Mouse (Mus musculus) ES-E14 (cell line): Measurements from ENCODE around the gene E2f2.

Experiments
- MAFK ChIP-seq: IDR thresholded peaks from 2 replicates; pipeline ENCODE4 v1.6.1; 2014; ENCODE audit warnings: mild to moderate bottlenecking, low read depth, low read length, inconsistent platforms; ENCODE audit not compliant: insufficient read depth
- ZNF384 ChIP-seq: IDR thresholded peaks from 2 replicates; pipeline ENCODE4 v1.6.1; 2012; ENCODE audit warnings: low read depth, low read length, inconsistent platforms

DNA sequence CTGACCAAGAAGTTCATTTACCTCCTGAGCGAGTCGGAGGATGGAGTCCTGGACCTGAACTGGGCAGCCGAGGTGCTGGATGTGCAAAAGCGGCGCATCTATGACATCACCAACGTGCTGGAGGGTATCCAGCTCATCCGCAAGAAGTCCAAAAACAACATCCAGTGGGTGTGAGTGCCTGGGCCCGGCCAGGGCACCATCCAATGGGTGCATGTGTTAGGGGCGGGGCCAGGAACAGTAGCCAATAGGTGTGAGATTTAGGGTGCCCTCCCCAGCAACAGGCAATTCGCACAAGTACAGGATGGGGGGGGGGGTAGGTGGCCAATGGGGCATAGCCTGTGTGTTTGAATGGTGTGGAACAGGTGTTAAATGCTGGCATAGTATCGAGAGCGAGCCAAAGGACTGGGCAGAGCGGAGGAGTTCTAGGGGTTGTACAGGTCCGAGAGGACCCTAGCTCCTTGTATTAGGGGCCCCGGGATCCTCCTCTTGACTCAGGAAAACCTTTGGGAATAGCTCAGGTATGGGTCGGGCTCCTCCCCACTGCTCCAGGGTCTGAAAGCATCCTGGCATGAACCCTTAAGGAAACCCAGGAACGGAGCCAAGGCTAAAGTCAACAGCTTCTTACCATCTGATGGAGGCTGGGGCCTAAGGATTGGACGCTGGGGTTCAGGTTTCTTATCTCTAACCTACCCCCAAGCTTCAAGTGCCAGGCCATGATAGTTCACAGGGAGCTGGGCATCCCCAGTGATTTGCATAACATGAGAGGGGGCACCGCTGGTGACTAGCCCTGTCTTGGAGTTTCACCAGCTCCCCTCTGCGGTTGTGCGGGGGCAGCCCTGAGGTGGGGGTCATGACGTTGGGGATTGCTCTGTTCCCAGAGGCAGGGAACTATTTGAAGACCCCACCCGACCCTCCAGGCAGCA, 8.5 kb downstream of the E2f2 start:
- no peak for TF ChIP-seq MAFK
- TF ChIP-seq ZNF384, result no peak
